Mouse (Mus musculus) myocyte (in vitro differentiated cells): ENCODE measurements around the gene Crtac1. TPM values are rescaled to one million over a fixed set of nuclear protein-coding genes. Genes with fewer than 3 reads are reported as not detected.

Experiments used
- H3K27me3 ChIP-seq: one replicate; pipeline ENCODE4 v1.6.1; 2011; ENCODE audit not compliant: control insufficient read depth, insufficient read depth, insufficient read length
- H3K36me3 ChIP-seq: one replicate; pipeline ENCODE4 v1.6.1; 2011; ENCODE audit not compliant: control insufficient read depth, insufficient read depth
- H3K4me2 ChIP-seq: one replicate; pipeline ENCODE4 v1.6.1; 2011; ENCODE audit warnings: low read depth, control low read depth
- H3K4me3 ChIP-seq: one replicate; pipeline ENCODE4 v1.5.1; 2011; ENCODE audit warnings: mild to moderate bottlenecking, control low read depth, moderate library complexity
- H3K79me2 ChIP-seq: one replicate; pipeline ENCODE4 v1.6.1; 2011; ENCODE audit not compliant: control insufficient read depth, insufficient read depth
- H3ac ChIP-seq: one replicate; pipeline ENCODE4 v1.6.1; 2011; ENCODE audit not compliant: control insufficient read depth, insufficient read length
- CEBPB ChIP-seq: IDR thresholded peaks from 2 replicates; pipeline ENCODE4 v1.6.1; 2011; ENCODE audit warnings: mild to moderate bottlenecking, moderate library complexity; ENCODE audit not compliant: poor library complexity, insufficient read depth, severe bottlenecking
- E2F4 ChIP-seq: IDR thresholded peaks from one replicate; pipeline ENCODE4 v1.6.1; 2011; ENCODE audit warnings: mild to moderate bottlenecking, control low read depth, moderate library complexity; ENCODE audit not compliant: insufficient read depth
- MAX ChIP-seq: IDR thresholded peaks from one replicate; pipeline ENCODE4 v1.6.1; 2011; ENCODE audit warnings: low read depth, mild to moderate bottlenecking, control low read depth
- MYOD1 ChIP-seq, 3 experiments: IDR thresholded peaks; one replicate each; pipeline ENCODE4 v1.6.1; 2011; ENCODE audit warnings: control low read depth in 2 of 3, low read depth in 2 of 3, mild to moderate bottlenecking in 2 of 3, moderate library complexity in 1 of 3; ENCODE audit not compliant: insufficient read length in 2 of 3, control insufficient read depth in 1 of 3
- MYOG ChIP-seq, 3 experiments: IDR thresholded peaks; one replicate each; pipeline ENCODE4 v1.6.1; 2011; ENCODE audit warnings: control low read depth in 2 of 3, low read depth in 2 of 3, mild to moderate bottlenecking in 2 of 3; ENCODE audit not compliant: insufficient read length in 2 of 3, control insufficient read depth in 1 of 3, insufficient read depth in 1 of 3
- POLR2A ChIP-seq: IDR thresholded peaks from one replicate; pipeline ENCODE4 v1.6.1; 2011; ENCODE audit warnings: low read depth, mild to moderate bottlenecking, control low read depth, moderate library complexity; ENCODE audit not compliant: insufficient read length
- POLR2AphosphoS2 ChIP-seq: IDR thresholded peaks from one replicate; pipeline ENCODE4 v1.6.1; 2011; ENCODE audit warnings: low read depth, control low read depth; ENCODE audit not compliant: insufficient read length
- REST ChIP-seq: IDR thresholded peaks from one replicate; pipeline ENCODE4 v1.6.1; 2011; ENCODE audit warnings: mild to moderate bottlenecking, control low read depth, moderate library complexity; ENCODE audit not compliant: insufficient read depth, insufficient read length
- SRF ChIP-seq: IDR thresholded peaks from one replicate; pipeline ENCODE4 v1.6.1; 2011; ENCODE audit warnings: low read depth; ENCODE audit not compliant: control insufficient read depth, insufficient read length
- TCF12 ChIP-seq: IDR thresholded peaks from one replicate; pipeline ENCODE4 v1.6.1; 2011; ENCODE audit warnings: mild to moderate bottlenecking, control low read depth; ENCODE audit not compliant: poor library complexity, insufficient read depth, severe bottlenecking
- TCF3 ChIP-seq: IDR thresholded peaks from one replicate; pipeline ENCODE4 v1.6.1; 2011; ENCODE audit warnings: low read depth, control low read depth; ENCODE audit not compliant: insufficient read length
- USF1 ChIP-seq: IDR thresholded peaks from one replicate; pipeline ENCODE4 v1.6.1; 2011; ENCODE audit warnings: low read depth, mild to moderate bottlenecking, control low read depth, moderate library complexity
- polyA plus RNA-seq: library from polyadenylated mRNA; unstranded; fragments of >200 nt; fragmentation: generic; extraction: Trizol; gene quantifications from one replicate; pipeline ENCODE4 v1.2.1, GENCODE M21; 2012; ENCODE audit warnings: missing spikeins

Gene Crtac1
- polyA plus RNA-seq, 1 experiment: not detected

DNA sequence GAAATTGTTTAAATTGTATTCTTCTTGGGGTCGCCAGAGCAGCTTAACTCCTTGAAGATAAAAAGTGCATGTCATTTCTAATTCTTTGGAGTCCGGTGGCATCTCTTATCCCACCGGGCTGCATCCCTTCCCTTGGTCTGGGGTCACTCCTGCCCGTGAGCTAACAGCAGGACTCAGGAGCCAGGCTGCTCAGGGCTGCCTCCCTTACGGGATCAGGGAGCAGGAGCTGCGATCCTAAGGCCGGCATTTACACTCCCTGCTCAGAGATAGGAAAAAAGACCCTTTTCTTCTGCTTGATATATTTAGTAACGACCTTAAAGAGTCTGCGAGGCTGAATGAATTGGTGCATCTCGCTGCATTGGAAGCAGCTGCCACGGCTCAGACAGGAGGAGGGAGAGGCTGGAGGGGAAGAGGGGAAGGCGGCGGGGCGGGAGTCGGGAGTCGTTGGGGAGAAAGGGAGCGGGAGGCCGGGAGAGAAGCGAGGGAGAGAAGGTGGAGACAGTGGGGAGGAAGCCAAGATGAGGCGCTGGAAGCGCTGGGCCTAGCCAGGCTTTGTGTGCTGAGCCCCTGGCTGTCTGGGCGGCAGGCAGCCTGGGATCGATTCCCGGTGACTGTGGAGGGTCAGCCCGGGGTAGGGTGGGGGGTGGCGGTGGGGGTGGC, 51.1 kb downstream of the Crtac1 start:
- H3K27me3 ChIP-seq: peaks cover 30% of the 10 kb centered on the region
- TF ChIP-seq CEBPB (no peak), TCF3 (no peak), SRF (no peak), E2F4 (no peak), POLR2AphosphoS2 (no peak), TCF12 (no peak), POLR2A (no peak), MYOD1 (IDR thresholded peaks at IDR 0.05; ENCODE audit: control insufficient read depth in 1 of 3, insufficient read length in 2 of 3, low read depth in 2 of 3) (no peak), USF1 (no peak), MAX (no peak), MYOG (IDR thresholded peaks at IDR 0.05; ENCODE audit: control insufficient read depth in 1 of 3, insufficient read depth in 1 of 3, insufficient read length in 2 of 3, low read depth in 2 of 3) (no peak), REST (no peak)

DNA sequence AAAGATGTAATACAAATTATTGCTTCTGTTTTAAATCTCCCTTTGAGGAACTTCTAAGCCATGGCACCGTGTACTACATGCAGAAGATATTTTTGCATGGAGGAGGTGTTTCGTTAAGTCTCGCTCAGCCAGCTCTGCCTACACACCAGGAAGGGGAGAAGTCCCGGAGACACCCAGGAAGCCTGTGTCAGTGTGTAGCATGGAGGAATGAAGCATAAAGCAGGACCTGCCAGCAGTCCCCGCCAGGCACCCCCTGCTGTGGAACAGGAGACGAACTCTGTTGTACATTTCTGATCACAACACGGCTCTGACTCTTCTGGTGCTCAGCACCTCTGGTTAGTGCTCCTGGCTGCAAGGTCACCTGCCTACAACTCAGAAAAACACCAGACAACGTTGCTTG, 51.8 kb downstream of the Crtac1 start:
- no peak overlapping the region for H3K4me3 ChIP-seq
- no peaks in the 10 kb centered on the region for H3K36me3 ChIP-seq
- no peak overlapping the region for H3ac ChIP-seq
- TF ChIP-seq POLR2AphosphoS2 (no peak), MYOG (IDR thresholded peaks at IDR 0.05; ENCODE audit: control insufficient read depth in 1 of 3, insufficient read depth in 1 of 3, insufficient read length in 2 of 3, low read depth in 2 of 3) (no peak), TCF3 (no peak), CEBPB (no peak), REST (no peak), SRF (no peak), TCF12 (no peak), MAX (no peak), E2F4 (no peak), USF1 (no peak), MYOD1 (IDR thresholded peaks at IDR 0.05; ENCODE audit: control insufficient read depth in 1 of 3, insufficient read length in 2 of 3, low read depth in 2 of 3) (no peak), POLR2A (no peak)
- H3K4me2 ChIP-seq: no peak overlapping the region
- H3K27me3 ChIP-seq: peaks cover 30% of the 10 kb centered on the region
- no peaks in the 10 kb centered on the region for H3K79me2 ChIP-seq

More for the DNA sequence above, 51.1 kb downstream of the Crtac1 start:
- Histone ChIP-seq H3ac (no peak overlapping the region), H3K4me2 (no peak overlapping the region), H3K79me2 (no peaks in the 10 kb centered on the region), H3K36me3 (no peaks in the 10 kb centered on the region), H3K4me3 (no peak overlapping the region)

DNA sequence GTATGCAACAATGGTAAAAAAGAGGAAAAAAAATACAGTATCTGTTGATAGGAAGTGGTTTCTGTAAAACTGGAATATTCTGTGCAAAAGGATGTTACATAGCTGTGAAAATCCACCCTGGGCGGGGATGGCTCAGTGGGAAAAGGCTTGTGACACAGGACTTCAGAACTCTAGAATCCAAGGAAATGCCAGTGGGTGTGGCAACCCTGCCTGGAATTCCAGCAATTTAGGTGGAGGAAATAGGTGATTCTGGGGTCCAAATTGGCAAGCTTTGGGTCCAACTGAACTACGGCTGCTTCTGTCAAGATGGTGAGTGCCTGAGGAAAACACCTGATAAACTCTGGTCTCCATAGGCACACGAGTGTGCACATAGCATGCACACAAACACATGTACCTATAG, 54.4 kb downstream of the Crtac1 start:
- Histone ChIP-seq H3ac (no peak overlapping the region), H3K4me3 (no peak overlapping the region), H3K27me3 (peaks cover 30% of the 10 kb centered on the region), H3K36me3 (no peaks in the 10 kb centered on the region), H3K4me2 (no peak overlapping the region), H3K79me2 (no peaks in the 10 kb centered on the region)
- TF ChIP-seq MYOD1 (IDR thresholded peaks at IDR 0.05; ENCODE audit: control insufficient read depth in 1 of 3, insufficient read length in 2 of 3, low read depth in 2 of 3) (no peak), POLR2A (no peak), E2F4 (no peak), TCF12 (no peak), MAX (no peak), CEBPB (no peak), MYOG (IDR thresholded peaks at IDR 0.05; ENCODE audit: control insufficient read depth in 1 of 3, insufficient read depth in 1 of 3, insufficient read length in 2 of 3, low read depth in 2 of 3) (no peak), TCF3 (no peak), USF1 (no peak), SRF (no peak), REST (no peak), POLR2AphosphoS2 (no peak)

DNA sequence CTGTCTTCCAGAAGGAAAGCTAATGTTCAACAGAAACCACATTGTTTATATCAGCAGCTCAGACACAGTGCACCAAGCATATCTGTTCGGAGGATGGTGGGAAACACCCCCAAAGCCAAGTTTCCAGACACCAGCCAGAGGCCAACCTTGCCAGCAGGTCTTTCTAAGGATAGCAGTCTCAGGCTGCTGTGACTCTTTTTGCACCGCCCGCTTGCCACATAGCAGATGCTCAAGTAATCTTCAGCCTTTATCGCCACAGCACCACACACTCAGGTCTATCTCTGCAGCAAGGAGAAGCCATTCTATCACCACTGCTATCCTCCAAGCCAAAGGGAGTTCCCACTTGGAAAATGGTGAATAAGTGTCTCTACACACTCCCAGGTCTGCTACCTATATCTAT, 68.0 kb downstream of the Crtac1 start:
- Histone ChIP-seq H3K27me3 (peaks cover 5% of the 10 kb centered on the region), H3ac (no peak overlapping the region), H3K36me3 (no peaks in the 10 kb centered on the region), H3K79me2 (no peaks in the 10 kb centered on the region), H3K4me2 (no peak overlapping the region), H3K4me3 (no peak overlapping the region)
- TF ChIP-seq POLR2AphosphoS2: no peak
- no peak for TF ChIP-seq E2F4
- no peak for TF ChIP-seq REST
- no peak for TF ChIP-seq TCF3
- TF ChIP-seq CEBPB: no peak
- TF ChIP-seq MYOG (IDR thresholded peaks at IDR 0.05; ENCODE audit: control insufficient read depth in 1 of 3, insufficient read depth in 1 of 3, insufficient read length in 2 of 3, low read depth in 2 of 3): no peak
- no peak for TF ChIP-seq MAX
- no peak for TF ChIP-seq TCF12
- TF ChIP-seq POLR2A: no peak
- no peak for TF ChIP-seq USF1
- no peak for TF ChIP-seq MYOD1 (IDR thresholded peaks at IDR 0.05; ENCODE audit: control insufficient read depth in 1 of 3, insufficient read length in 2 of 3, low read depth in 2 of 3)
- no peak for TF ChIP-seq SRF
